Mouse (Mus musculus): Measurements from ENCODE around the gene Themis. TPM values are rescaled to one million over a fixed set of nuclear protein-coding genes. Genes with fewer than 3 reads are reported as not detected.

Themis gene
- polyA plus RNA-seq (2015; fragmentation: Nextera tagmentation; extraction: Ambion mirVana), result not detected in 2 replicates

GRCm38 (mm10) chr10:28668261-28668660, at the start of gene Themis:
Themis (plus strand) TSS chr10:28668360.

All from urinary bladder, postnatal 0 days (tissue).